Mouse (Mus musculus): ENCODE data around the gene Nol4l.

Gene Nol4l

GRCm38 (mm10) chr2:153440755-153441154 lies 89.0 kb downstream of the Nol4l start:
- no peak for DNase-seq

- DNase-seq: no peak
Observed at GRCm38 (mm10) chr2:153437306-153437659, 92.5 kb downstream of the Nol4l start.

GRCm38 (mm10) chr2:153436641-153437305 lies 93.0 kb downstream of the Nol4l start:
- DNase-seq: no peak

- peak; percentile 81 for DNase-seq
Observed at GRCm38 (mm10) chr2:153434880-153435831, 94.6 kb downstream of the Nol4l start.

- no peak for DNase-seq
Observed at GRCm38 (mm10) chr2:153433859-153434258, 95.9 kb downstream of the Nol4l start.

- DNase-seq: no peak
Observed at GRCm38 (mm10) chr2:153432492-153432891, 97.3 kb downstream of the Nol4l start.

GRCm38 (mm10) chr2:153430571-153430970 lies 99.2 kb downstream of the Nol4l start:
- DNase-seq: no peak

- DNase-seq: no peak
Observed at GRCm38 (mm10) chr2:153428485-153428884, 101.3 kb downstream of the Nol4l start.

- no peak for DNase-seq
Observed at GRCm38 (mm10) chr2:153426931-153427330, 102.8 kb downstream of the Nol4l start.

GRCm38 (mm10) chr2:153425998-153426670 lies 103.6 kb downstream of the Nol4l start:
- no peak for DNase-seq

GRCm38 (mm10) chr2:153425124-153425844 lies 104.5 kb downstream of the Nol4l start:
- DNase-seq: no peak

GRCm38 (mm10) chr2:153424557-153424956 lies 105.2 kb downstream of the Nol4l start:
- DNase-seq: no peak

- no peak for DNase-seq
Observed at GRCm38 (mm10) chr2:153423113-153423512, 106.7 kb downstream of the Nol4l start.

GRCm38 (mm10) chr2:153422051-153422450 lies 107.7 kb downstream of the Nol4l start:
- no peak for DNase-seq

GRCm38 (mm10) chr2:153421233-153421632 lies 108.5 kb downstream of the Nol4l start:
- DNase-seq: no peak

GRCm38 (mm10) chr2:153418381-153418780 lies 111.4 kb downstream of the Nol4l start:
- DNase-seq: no peak

- no peak for DNase-seq
Observed at GRCm38 (mm10) chr2:153417841-153418240, 111.9 kb downstream of the Nol4l start.

- DNase-seq: no peak
Observed at GRCm38 (mm10) chr2:153414607-153415006, 115.2 kb downstream of the Nol4l start.

- no peak for DNase-seq
Observed at GRCm38 (mm10) chr2:153412563-153412962, 117.2 kb downstream of the Nol4l start.

GRCm38 (mm10) chr2:153411557-153411956 lies 118.2 kb downstream of the Nol4l start:
- no peak for DNase-seq

- DNase-seq: no peak
Observed at GRCm38 (mm10) chr2:153408971-153409370, 120.8 kb downstream of the Nol4l start.

GRCm38 (mm10) chr2:153406882-153407281 lies 122.9 kb downstream of the Nol4l start:
- DNase-seq: no peak

- no peak for DNase-seq
Observed at GRCm38 (mm10) chr2:153404882-153405281, 124.9 kb downstream of the Nol4l start.
